Mouse (Mus musculus): ENCODE results near the gene Zfp967. TPM values are rescaled to one million over a fixed set of nuclear protein-coding genes. Genes with fewer than 3 reads are reported as not detected.

Gene Zfp967
- polyA plus RNA-seq (2012; rRNA removed), result not detected in 2 replicates

GRCm38 (mm10) chr2:176520756-176521155, at the start of gene Zfp967:
TSS of gene Zfp967 (plus strand) at chr2:176521056.

DNA sequence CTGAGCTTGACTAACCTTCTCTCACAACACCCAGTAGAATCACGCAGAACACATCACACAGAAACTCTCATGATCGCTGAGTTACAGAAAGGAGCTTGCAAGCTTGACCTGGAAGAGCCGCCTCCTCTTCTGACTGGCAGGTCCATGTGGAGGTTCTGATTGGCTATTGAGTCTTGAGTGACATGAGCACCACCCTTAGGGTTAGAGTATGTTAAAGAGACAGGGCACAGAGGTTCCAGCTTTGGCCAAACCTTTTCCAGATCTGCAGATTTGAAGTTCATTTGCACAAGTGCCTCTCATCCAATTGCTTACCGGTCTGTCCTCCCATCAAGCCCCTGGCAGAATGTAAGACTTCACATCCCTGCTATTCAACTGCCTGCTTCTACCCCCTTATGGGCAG, 34.2 kb upstream of the Zfp967 start, which contains the start of gene Gm14434:
Gm14434 (minus strand) TSS at position 101 of the 400 bp plus-strand sequence.

Other genes with a start within 250 kb of the Zfp967 start
- not detected in 2 replicates for gene Gm11009, start 201.6 kb upstream of the Zfp967 start, polyA plus RNA-seq (2012; rRNA removed)
- 1.5 and 2.1 TPM in 2 replicates for gene Gm14435, start 97.5 kb upstream of the Zfp967 start, polyA plus RNA-seq (2012; rRNA removed)
- 15.8 and 16.7 TPM in 2 replicates for gene Gm14434, start 34.3 kb upstream of the Zfp967 start, polyA plus RNA-seq (2012; rRNA removed)
- 8.0 and 8.3 TPM in 2 replicates for gene Gm14308, start 115.3 kb downstream of the Zfp967 start, polyA plus RNA-seq (2012; rRNA removed)
- 8.7 TPM in 2 replicates for gene Zfp973, start 149.5 kb downstream of the Zfp967 start, polyA plus RNA-seq (2012; rRNA removed)
- 23.8 and 24.1 TPM in 2 replicates for gene Gm14305, start 187.3 kb downstream of the Zfp967 start, polyA plus RNA-seq (2012; rRNA removed)